Mouse (Mus musculus) olfactory bulb, adult 2 months (tissue): ENCODE measurements around the gene Hnf1a.

Source experiments
- CTCF ChIP-seq: fragments of 200-500 bp; IDR thresholded peaks from 2 replicates; pipeline ENCODE4 v1.5.1; 2012; ENCODE audit warnings: low read depth, mild to moderate bottlenecking, low read length, moderate library complexity; ENCODE audit not compliant: insufficient read depth
- POLR2A ChIP-seq: fragments of 200-500 bp; IDR thresholded peaks from 2 replicates; pipeline ENCODE4 v1.6.1; 2012; ENCODE audit warnings: mild to moderate bottlenecking, low read depth, low read length, moderate library complexity; ENCODE audit not compliant: insufficient read depth

DNA sequence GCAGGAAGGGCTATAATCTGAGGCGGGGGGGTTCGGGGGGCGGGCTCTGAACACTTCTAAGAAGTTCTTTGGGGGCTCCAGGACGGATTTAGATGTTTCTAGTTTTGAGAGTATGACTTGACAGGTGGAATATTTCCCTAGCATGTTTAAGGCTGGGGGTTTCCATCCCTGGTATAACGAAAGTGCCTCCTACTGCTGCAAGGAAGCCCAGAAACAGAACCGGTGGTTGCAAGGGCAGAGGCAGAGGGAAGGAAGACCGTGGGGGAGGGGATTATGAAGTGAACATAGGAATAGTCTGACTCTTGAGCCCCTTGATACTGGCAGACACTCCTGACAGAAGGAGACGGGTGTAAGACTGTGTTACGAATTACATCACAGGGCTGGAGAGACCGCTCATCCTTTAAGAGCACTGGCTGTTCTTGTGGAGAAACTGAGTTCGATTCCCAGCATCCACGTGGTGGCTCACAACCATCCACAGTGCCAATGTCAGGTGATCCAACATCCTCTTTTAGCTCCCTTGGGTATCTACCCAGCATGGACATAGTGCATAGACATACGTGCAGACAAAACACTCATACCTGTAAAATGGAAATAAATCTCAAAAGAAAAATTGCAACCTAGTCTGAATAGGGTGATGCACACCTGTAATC is 32.5 kb upstream of the Hnf1a start:
- TF ChIP-seq CTCF (no peak), POLR2A (no peak)
